ENCODE assay signal across 7 mouse cellular contexts in the genomic region with DNA sequence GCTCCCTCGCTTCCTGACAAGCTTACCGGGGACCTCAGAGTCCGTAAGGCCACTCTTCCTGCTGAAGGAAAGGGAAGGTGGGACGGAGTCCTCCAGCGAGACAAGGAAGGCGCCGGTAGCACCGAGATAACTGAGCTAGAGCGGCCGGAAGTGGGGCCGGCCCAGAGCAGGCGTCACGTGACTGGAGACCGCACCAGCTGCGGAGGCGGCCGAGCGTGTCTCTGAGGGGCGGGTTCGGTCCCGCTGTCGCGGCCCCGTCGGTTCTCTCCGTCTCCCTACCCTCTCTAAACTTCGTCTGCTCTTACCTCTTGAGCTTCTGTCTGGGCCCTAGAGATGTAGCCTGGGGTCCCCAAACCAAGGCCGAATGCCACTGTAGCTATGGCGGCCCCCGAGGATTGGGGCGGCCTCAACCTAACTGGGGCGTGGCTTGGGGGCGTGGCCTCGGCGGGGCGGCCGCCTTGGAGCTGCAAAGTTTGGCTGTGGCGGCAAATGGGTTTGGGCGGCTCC. TPM values are rescaled to one million over a fixed set of nuclear protein-coding genes. Genes with fewer than 3 reads are reported as not detected.
A peak's percentile ranks its signal among the peaks of the same experiment; 100 is the strongest.
DNase-seq lines count a peak whose midpoint lies in the region; ATAC-seq lines count a peak whose summit lies in the region.

A gene (minus strand): TSS at position 393 of the 507 bp plus-strand sequence.

- DNase-seq in adrenal gland, postnatal 25 days: peak; percentile 98
- DNase-seq in heart, adult 11 months: peak; percentile 99
- DNase-seq in kidney, adult 18-20 months: peak; percentile 97
- peak; percentile 96 for DNase-seq in limb, embryonic 11.5 days (ENCODE audit: low spot score)
- peak; percentile 95 for DNase-seq in midbrain, embryonic 14.5 days
- DNase-seq in spleen, adult 18-20 months: peak; percentile 93 to 98

- peak within 1 kb of the TSS; percentile 51 for H3K4me2 ChIP-seq in embryonic facial prominence, embryonic 12.5 days (replicated peaks)
- H3K4me2 ChIP-seq in limb, embryonic 11.5 days (ENCODE audit: low read depth, severe bottlenecking): peak within 1 kb of the TSS; percentile 44
- H3K4me2 ChIP-seq in midbrain, embryonic 14.5 days (ENCODE audit: low read length): peak within 1 kb of the TSS; percentile 56

- H3K36me3 ChIP-seq in embryonic facial prominence, embryonic 12.5 days: no peaks in the 10 kb centered on the region
- 0 out of 2 replicates have a peak, but pooled peaks cover 3% of the 10 kb centered on the region for H3K36me3 ChIP-seq in limb, embryonic 11.5 days (ENCODE audit: control insufficient read depth, insufficient read depth, low read length)
- peaks cover 21% of the 10 kb centered on the region for H3K36me3 ChIP-seq in midbrain, embryonic 14.5 days (ENCODE audit: control insufficient read depth, insufficient read depth, low read length)

- H3K4me1 ChIP-seq in embryonic facial prominence, embryonic 12.5 days: no peaks in the 10 kb centered on the region
- no peaks in the 10 kb centered on the region for H3K4me1 ChIP-seq in limb, embryonic 11.5 days (ENCODE audit: control insufficient read depth, insufficient read depth, low read length)
- H3K4me1 ChIP-seq in midbrain, embryonic 14.5 days (ENCODE audit: control insufficient read depth, insufficient read depth, low read length): no peaks in the 10 kb centered on the region

- ATAC-seq in embryonic facial prominence, embryonic 12.5 days (ENCODE audit: insufficient number of reproducible peaks, insufficient read depth, low FRiP score, low TSS enrichment): peak; percentile 78
- peak; percentile 85 for ATAC-seq in limb, embryonic 11.5 days (ENCODE audit: insufficient number of reproducible peaks, low FRiP score, low TSS enrichment, low read depth)
- ATAC-seq in midbrain, embryonic 14.5 days (ENCODE audit: low FRiP score, low TSS enrichment): peak; percentile 89

- no peaks in the 10 kb centered on the region for H3K27me3 ChIP-seq in embryonic facial prominence, embryonic 12.5 days
- H3K27me3 ChIP-seq in limb, embryonic 11.5 days (ENCODE audit: control insufficient read depth, insufficient read depth, low read length): no peaks in the 10 kb centered on the region
- H3K27me3 ChIP-seq in midbrain, embryonic 14.5 days (ENCODE audit: control insufficient read depth, insufficient read depth, low read length): no peaks in the 10 kb centered on the region

- no peaks in the 10 kb centered on the region for H3K9me3 ChIP-seq in embryonic facial prominence, embryonic 12.5 days
- no peaks in the 10 kb centered on the region for H3K9me3 ChIP-seq in limb, embryonic 11.5 days (ENCODE audit: control insufficient read depth, low read length)
- no peaks in the 10 kb centered on the region for H3K9me3 ChIP-seq in midbrain, embryonic 14.5 days (ENCODE audit: control insufficient read depth, low read length)

- H3K27ac ChIP-seq in embryonic facial prominence, embryonic 12.5 days: peak within 1 kb of the TSS; percentile 47
- H3K27ac ChIP-seq in limb, embryonic 11.5 days (replicated peaks; ENCODE audit: low read depth, low read length): no peak within 1 kb of the TSS
- H3K27ac ChIP-seq in midbrain, embryonic 14.5 days (replicated peaks; ENCODE audit: low read depth, low read length): peak within 1 kb of the TSS; percentile 75

- peak within 1 kb of the TSS; percentile 49 for H3K4me3 ChIP-seq in embryonic facial prominence, embryonic 12.5 days
- peak within 1 kb of the TSS; percentile 46 for H3K4me3 ChIP-seq in limb, embryonic 11.5 days (ENCODE audit: low read depth, low read length)
- peak within 1 kb of the TSS; percentile 46 for H3K4me3 ChIP-seq in midbrain, embryonic 14.5 days (replicated peaks; ENCODE audit: low read depth, low read length)

- WGBS in embryonic facial prominence, embryonic 12.5 days: under 1% methylated on average over 39 of the region's 39 CpGs
- under 1% methylated on average over 38 of the region's 39 CpGs for WGBS in limb, embryonic 11.5 days
- WGBS in midbrain, embryonic 14.5 days: under 1% methylated on average over 39 of the region's 39 CpGs

- peak within 1 kb of the TSS; percentile 50 for H3K9ac ChIP-seq in embryonic facial prominence, embryonic 12.5 days
- H3K9ac ChIP-seq in limb, embryonic 11.5 days (ENCODE audit: low read length): peak within 1 kb of the TSS; percentile 34
- peak within 1 kb of the TSS; percentile 55 for H3K9ac ChIP-seq in midbrain, embryonic 14.5 days (replicated peaks; ENCODE audit: low read length)

RNA-seq across cellular contexts. Expression of the gene that starts here (rescaled TPM):
- total RNA-seq in adrenal gland, postnatal 25 days (2021): 48.2 and 55.7 TPM in 2 replicates
- 42.5 and 43.1 TPM in 2 replicates for polyA plus RNA-seq in embryonic facial prominence, embryonic 12.5 days (2016; fragmentation: Nextera tagmentation; extraction: Ambion mirVana)
- 40.3 and 41.7 TPM in 2 replicates for polyA plus RNA-seq in limb, embryonic 11.5 days (2014; fragmentation: Nextera tagmentation; extraction: Ambion mirVana)
- 90.0 and 125 TPM in 2 replicates for polyA plus RNA-seq in midbrain, embryonic 14.5 days (2014; fragmentation: Nextera tagmentation; extraction: Ambion mirVana)
